Mouse (Mus musculus) gastrocnemius, postnatal 14 days (tissue): ENCODE data around the gene Olfr288. TPM values are rescaled to one million over a fixed set of nuclear protein-coding genes. Genes with fewer than 3 reads are reported as not detected.

Experiments
- DNase-seq: peaks from one replicate; pipeline ENCODE4 v3.0.0; 2021; ENCODE audit warnings: mixed read lengths
- intact Hi-C: fragments of 180-260 bp; cut with DNase I; formaldehyde crosslinking; loops from one replicate; pipeline ENCODE4 v1.15.1; 2025; ENCODE audit warnings: low total_unique reads
- total RNA-seq, 2 experiments: library from RNA; stranded (reverse); gene quantifications; 2 replicates each; pipeline ENCODE4 v1.2.3; 2021

Gene Olfr288
- total RNA-seq, 2 experiments from 2014 or later: not detected

DNA sequence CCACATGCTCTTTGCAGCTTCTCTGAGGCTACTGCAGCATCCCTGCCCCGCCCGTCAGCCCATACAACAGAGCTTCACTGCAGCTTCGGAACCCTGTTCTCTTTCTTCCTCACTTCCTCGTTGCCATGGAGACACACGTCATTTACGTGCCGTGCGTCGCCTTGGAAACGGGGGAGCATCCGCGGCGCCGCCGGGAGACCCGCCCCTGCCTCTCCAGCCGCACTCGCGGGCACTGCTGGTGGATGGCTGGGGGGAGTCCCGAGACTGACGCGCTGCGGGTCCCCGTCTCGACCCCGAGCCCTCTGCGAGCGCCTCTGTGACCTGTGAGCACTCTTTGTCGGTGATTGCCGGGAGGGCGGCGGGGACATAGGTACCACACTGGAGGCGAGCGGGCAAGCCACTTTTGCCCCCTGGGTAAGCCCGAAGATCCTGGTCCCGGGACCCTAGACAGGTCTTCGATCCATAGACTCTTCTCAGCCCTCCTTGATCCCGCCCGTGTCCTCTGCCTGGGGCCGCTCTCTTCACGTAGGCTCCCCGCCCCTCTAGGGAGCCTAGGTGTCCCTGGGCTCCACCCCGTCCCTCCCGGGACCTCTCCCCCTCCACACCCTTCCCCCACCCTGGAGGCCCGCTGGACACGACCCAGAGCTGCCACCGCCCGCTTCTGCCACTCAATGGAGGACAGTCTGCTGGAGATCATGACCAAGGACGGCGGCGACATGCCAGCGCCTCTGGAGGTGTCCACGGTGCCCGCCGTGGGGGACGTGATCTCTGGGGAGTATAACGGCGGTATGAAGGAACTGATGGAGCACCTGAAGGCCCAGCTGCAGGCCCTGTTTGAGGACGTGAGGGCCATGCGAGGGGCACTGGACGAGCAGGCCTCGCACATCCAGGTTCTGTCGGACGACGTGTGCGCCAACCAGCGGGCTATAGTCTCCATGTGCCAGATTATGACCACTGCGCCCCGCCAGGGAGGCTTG lies 27.4 kb downstream of the Olfr288 start:
- intact Hi-C loops: loop anchor here (5.0 kb wide), 1 partner anchor 96 kb away; no protein-coding TSS in a partner anchor
- peak; percentile 47 for DNase-seq

DNA sequence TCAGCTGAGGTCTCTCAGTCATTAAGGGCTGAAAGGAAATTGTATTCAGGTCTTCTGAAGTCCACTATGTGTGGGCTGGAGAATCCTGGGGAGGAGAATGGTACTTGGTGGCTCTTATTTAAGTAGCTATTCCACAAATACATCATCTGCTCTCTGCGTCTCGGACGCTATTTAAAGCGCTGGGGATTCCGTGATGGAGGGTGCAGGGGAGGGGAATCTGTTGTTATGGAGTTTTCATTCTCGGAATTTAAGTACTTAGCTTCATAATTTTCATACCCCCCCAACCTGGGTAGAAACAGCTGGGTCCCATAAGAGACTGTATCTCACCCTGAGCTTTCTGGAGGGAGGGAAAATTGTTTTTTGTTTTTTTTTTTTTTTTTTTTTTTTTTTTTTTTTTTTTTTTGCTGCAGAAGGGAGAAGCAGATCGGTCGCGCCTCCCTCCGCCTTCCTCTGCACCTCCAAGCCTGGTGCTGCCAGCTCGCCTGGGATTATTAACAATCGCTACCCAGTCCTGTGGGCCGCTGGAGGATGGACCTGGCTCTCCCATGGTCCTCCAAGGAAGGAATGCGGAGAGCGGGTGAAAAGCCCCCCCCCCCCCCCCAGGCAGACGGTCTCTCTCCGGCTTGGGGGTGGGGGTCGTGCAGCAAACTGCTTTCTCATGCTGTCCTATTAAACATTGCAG lies 28.2 kb downstream of the Olfr288 start, which contains the start of gene Ccdc184:
Gene Ccdc184, plus strand, starts transcription at position 196 of the 682 bp plus-strand sequence.
- no peak for DNase-seq
- intact Hi-C loops: loop anchor here (5.0 kb wide), 1 partner anchor 95 kb away; no protein-coding TSS in a partner anchor

DNA sequence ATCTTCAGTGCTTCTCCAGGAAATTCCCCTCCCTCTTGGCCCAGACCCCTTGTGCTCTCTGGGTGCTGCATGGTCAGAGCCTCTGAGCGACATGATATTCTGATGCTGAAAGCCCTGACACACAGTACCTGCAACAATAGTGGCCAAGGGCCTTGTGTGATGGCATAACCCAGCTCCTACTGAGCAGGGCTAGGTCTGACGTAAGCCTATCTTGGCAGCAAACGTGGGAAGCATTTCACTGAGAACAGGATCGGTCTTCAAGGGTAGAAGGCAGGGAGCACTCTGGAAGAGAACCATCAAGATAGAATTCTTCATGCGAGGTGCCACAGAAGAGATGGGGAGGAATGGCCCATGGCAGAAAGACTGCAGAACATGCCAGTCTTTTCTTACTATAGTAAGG lies 29.8 kb downstream of the Olfr288 start, which contains the start of gene Asb8:
Gene Asb8, minus strand, starts transcription at position 101 of the 400 bp plus-strand sequence.
- DNase-seq: no peak
- intact Hi-C loops: loop anchor here (5.0 kb wide), 1 partner anchor 93 kb away; no protein-coding TSS in a partner anchor

DNA sequence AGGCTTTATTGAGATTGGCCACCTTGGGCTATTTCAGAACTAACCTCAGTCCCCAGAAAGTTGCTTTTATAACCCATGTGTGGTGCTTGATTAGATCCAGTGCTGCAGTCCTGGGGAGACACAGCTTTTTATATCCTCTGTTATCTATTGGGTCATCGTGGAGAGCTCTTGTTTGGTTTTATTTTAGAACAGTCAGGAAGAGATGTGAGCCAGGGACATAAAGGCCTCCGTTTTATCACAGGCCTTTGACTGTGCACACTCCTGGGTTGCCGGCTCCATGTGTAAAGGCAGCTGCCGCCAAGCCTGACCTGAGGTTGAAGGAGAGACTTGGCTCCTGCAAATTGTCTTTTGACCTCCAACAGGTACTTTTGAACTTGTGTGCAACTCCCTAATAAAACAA lies 32.8 kb downstream of the Olfr288 start:
- intact Hi-C loops: no loop called here
- no peak for DNase-seq

DNA sequence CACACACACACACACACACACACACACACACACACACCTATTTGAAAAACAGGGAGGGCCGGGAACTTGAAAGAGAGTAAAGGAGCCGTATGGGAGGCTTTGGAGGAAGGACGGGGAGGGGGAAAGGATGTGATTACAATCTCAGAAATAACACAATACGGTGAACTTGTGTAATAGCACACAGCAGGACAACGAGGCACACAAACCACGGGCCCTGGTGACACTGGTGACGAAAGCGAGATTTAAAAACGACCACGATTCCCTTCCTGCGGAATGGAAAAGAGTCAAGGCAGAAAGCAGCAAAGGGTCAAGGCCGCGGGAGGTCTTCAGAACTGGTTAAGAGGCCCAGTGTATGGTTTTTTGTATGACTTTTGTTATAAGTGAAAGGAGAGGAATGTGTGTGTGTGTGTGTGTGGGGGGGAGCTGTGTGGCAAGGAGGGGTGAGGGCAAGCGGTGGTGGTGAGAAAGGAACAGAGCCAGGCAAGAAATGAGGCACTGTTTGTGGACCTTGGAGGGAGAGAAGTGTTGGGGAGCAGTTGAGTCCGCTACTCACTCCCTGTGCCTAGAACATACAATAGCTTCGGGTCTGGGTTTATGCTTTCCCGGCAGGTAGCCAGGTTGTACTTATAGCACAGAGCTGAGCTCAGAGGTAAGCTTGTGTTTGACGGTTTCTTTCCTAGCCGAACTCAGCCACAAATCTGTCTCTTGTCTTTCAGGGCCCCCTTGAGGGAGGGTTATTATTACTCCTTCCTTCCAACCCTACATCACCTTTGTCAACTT lies 34.1 kb downstream of the Olfr288 start:
- intact Hi-C loops: no loop called here
- no peak for DNase-seq

DNA sequence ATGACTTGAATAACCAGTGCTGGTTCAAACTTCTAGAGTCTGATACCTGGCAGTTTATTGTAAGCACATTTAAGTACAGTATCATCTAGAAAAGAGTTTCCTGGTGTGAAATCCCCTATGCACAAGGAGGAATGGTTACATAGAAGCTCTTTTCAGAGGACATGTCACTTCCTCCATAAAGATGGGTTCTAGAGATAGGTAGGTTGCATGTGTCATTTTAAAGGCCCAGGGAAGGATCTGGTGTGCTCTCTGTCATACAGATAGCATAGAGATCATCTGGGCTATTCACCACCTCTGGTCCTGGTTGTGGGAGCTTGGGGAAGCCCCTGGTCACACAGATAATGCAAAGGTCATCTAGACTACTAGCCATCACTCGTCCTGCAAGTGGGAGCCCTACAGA lies 38.1 kb downstream of the Olfr288 start:
- intact Hi-C loops: no loop called here
- DNase-seq: no peak

DNA sequence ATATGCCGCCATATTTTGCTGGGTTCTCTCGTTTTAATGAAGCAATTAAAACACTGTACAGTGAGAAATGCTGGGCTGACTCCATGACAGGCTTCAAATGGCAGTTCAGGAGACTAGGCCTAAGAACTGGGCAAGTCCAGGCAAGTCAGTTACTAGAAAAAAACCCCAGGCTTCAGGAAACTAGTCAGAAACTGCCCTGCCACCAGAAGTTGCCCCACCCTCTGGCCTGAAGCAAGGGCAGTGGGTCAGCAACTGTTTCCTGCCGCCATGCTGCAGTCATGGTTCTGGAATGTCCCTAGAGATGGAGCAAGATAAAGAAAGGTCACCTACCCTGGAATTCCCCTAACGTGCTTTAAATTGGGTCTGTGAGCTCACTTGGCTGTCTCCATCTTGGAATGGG lies 39.4 kb downstream of the Olfr288 start:
- DNase-seq: no peak
- intact Hi-C loops: no loop called here

DNA sequence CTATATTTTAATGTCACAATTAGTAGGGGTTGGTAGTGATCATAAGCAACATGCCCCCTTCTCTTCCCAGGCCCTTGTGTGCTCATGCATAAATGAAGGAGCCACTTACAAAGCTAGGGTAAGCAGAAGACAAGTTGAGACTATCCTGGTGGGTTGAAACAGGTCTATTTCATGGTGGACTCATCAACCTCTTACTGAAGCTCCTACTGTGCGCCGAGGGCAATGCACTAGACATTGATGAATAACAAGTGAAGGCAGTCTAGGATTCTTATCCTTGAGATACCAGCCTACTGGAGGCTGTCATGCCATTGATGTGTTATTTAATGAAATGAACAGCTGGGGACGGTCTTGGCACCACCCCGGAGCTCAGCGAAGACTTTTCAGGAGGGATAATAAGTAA lies 40.1 kb downstream of the Olfr288 start:
- DNase-seq: no peak
- intact Hi-C loops: no loop called here

DNA sequence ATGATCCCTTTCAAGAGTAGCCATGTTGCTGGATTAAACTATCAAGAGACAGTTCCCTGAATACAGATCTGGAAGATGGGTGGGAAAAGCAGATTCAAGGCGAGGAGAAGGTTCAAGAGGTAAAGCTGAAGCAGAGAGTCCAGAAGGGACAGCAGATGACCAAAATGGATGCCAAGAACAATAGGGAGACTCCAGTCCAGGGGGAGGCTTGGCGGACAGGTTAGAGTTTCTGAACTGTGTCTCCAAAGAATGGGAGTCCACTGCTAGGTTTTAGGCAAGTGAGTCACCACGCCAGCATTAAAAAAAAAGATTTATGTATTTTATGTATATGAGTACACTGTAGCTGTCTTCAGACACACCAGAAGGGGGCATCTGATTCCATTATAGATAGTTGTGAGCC lies 40.7 kb downstream of the Olfr288 start:
- no peak for DNase-seq
- intact Hi-C loops: loop anchor here (5.0 kb wide), 1 partner anchor 67 kb away; no protein-coding TSS in a partner anchor

DNA sequence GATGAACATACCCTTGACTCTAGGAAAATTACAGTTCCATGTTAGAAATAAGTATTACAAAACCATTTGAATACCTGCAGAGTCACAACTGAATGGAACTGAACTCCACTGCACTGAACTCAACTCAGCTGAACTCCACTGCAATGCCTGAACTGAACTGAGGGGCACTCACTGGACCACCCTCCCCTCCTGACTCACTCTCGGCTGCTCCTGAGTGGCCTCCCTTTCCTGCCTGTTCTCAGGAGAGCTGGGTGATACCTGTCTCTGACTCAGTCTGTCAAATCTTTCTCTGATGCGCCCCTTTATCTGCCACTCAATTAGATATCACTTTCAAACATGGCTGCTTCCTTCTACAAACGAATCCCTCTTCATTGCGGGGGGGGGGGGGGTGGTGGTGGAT lies 41.2 kb downstream of the Olfr288 start:
- no peak for DNase-seq
- intact Hi-C loops: loop anchor here (5.0 kb wide), 1 partner anchor 67 kb away; no protein-coding TSS in a partner anchor

DNA sequence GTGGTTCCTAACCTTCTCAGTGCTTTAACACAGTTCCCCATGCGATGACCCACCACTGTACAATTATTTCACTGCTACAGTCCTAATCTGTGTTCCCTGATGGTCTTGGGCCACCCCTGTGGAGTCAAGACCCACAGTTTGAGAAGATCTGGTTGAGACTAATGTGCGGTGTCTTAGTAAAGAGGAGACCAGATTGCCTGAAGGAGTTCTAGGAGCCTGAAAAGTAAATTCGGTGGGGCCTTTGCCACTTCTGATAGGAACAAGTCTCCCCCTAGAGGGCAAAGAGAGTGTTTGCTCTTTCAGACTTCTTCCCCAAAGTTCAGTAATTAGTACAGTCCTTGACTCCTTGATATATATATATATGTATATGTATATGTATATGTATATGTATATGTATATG lies 41.7 kb downstream of the Olfr288 start:
- no peak for DNase-seq
- intact Hi-C loops: loop anchor here (5.0 kb wide), 1 partner anchor 66 kb away; no protein-coding TSS in a partner anchor

DNA sequence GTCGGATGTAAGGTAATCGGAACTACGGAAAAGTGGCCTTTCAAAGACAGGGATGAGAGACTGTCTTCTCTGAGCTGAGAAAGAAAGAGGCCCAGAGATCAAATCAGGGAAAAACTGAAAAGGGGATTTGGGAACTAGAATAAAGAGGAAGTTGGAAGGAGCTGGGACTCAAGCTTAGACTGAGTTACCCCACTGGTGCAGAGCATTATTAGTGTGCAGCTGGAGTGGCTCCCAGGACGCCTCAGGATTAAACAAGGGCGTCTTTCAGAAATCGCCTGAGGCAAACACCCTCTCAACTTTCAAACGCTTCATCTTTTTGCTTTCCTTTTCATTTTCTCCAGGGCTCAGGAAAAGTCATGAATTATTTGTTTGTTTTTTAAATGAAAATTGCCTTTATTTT lies 42.4 kb downstream of the Olfr288 start:
- intact Hi-C loops: loop anchor here (5.0 kb wide), 1 partner anchor 66 kb away; no protein-coding TSS in a partner anchor
- DNase-seq: no peak

DNA sequence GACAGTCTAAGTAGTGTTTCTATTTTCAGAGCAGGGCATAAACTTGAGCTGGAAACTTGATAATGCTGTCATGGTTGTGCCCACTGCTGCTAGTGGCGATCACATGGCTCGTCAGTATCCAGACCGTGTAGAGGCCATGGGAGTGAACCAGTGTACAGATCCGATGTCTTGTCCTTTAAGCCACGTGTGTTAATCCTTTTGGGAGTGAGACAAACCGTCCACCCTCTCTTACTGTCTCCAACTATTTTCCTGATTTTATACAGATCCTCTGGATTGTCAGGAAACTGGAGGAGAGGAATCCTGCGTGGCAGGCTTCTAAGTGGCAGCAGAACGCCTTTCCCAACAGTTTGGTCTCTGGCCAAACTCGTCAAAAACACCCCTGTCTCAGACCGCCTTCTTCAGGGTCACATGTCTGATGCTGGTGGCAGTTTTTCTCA lies 46.2 kb downstream of the Olfr288 start:
- intact Hi-C loops: no loop called here
- DNase-seq: peak; percentile 37

DNA sequence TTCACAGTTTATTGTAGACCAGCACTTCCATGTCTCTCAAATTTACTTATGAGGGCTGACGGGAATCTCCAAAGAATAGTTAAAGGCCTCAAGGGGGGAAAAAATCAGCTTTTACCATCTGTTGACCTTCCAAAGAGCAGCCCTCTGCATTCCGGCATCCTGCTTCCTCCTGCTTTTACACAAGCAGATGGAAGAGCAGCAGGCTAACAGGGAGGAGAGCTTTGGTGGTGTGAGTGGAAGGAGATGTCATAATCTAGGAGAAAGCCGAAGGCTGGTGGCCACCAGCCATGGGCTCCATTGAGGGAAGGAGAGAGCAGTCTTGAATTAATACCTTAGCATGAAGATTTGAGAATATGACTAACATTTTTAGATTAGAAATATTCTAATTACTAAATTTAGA lies 47.0 kb downstream of the Olfr288 start:
- intact Hi-C loops: no loop called here
- DNase-seq: no peak

DNA sequence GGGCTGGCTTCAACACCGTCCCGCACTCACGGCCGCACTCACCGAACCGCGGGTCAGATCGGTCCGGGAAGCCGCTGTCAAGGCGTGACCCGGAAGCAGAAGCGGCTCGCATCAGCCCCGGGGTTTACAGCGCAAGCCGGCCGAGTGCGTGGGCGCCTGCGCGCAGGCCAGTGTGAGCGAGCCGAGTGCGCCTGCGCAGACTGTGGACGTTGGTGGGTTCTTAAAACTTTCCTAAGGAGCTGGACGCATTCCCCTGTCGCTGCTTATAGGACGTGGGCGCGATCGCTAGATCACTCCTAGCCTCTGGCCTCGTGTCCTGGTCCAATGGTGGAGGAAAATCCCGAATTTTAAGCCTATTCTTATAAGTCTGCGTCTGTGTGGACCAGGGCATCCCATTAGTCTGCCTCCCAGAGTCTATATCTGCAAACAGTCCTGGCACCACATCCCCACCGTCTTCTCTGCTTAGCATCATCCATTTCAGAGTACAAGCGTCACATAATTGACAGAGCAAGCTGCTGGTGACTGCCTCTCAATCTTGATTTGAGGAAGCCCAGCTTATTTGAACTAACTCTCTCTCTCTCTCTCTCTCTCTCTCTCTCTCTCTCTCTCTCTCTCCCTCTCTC lies 49.7 kb downstream of the Olfr288 start:
- intact Hi-C loops: no loop called here
- DNase-seq: peak; percentile 95

DNA sequence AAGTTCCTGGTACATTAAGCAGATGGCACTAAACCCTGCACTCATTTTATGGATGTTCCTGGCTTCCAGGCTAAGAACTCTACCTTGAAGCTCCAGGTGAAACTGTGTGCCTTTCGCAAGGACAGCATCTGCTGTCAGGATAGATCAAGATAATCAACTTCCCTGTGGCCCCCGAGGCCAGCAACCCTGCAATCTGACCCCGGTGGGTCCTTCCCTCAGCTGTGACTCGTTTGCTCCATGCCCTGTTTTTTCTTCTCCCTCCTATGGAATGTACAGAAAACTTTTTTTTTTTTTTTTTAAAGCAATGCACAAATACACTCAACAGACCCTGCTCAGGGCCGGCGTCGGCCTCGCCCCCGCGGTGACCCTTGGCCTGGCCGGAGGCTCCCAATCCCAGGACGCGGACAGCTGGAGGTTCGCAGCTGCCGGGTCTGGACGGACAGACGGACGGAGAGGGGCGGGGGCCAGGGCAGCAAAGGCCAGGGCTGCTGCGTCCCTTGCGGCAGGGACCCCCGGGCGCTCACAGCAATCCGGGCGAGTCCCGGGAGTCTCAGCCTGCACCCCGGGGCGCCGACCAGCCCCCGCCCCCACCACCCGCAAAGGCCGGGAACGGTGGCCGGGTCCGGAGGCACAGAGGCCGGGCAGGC lies 50.4 kb downstream of the Olfr288 start:
- DNase-seq: peak; percentile 54
- intact Hi-C loops: no loop called here

DNA sequence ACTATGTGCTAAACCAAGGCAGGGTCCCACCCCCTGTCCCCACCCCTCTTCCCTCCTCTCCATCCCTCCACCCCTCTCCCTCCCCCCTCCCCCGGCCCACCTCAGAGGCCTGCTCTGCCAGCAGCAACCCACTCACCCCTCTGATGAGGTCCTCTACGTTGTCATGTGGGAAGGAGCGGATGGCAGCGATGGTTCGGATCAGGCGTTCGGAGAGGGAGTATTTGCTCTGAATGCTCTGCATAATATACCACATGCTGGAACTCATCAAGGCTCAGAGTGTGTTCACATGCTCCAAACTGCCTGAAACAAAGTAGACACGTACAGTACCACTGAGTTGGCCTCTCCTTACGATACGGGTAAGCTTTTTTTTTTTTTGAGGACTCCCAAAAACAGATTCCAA lies 52.8 kb downstream of the Olfr288 start:
- intact Hi-C loops: no loop called here
- no peak for DNase-seq

DNA sequence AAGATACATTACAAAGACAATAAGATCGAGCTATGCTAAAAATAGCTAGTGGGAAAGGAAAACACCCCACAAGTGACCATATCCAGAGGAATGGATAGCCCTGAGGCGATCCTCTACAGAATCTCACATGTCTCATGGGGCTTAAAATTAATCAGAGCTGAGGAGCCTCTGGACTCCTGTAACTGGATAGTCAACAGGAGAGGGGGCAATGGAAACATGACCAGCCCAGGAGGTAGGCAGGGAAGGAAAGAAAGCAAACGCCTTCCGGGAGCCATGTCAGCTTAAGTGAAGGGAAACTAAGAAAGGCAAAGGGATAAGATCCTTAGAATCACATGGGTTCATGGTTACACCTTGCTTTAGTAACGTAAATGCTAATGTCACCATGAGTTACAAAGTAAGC lies 54.5 kb downstream of the Olfr288 start:
- intact Hi-C loops: no loop called here
- no peak for DNase-seq
